Mouse (Mus musculus): ENCODE measurements around the gene Mtif3. TPM values are rescaled to one million over a fixed set of nuclear protein-coding genes. Genes with fewer than 3 reads are reported as not detected.
A peak's percentile ranks its signal among the peaks of the same experiment; 100 is the strongest.

Gene Mtif3
- polyA plus RNA-seq, 1 experiment from 2014 or later: 27.1 TPM

- Histone ChIP-seq H3K27me3 (replicated peaks; ENCODE audit: control insufficient read depth, insufficient read depth, low read length) (0 out of 2 replicates have a peak, but pooled peaks cover 4% of the 10 kb centered on the region), H3K36me3 (ENCODE audit: control insufficient read depth, insufficient read depth, low read length) (no peaks in the 10 kb centered on the region), H3K9ac (ENCODE audit: low read length) (no peak overlapping the region), H3K4me1 (ENCODE audit: control insufficient read depth, insufficient read depth, low read length) (peaks cover 5% of the 10 kb centered on the region; the same call in 1 of the 2 replicates), H3K4me2 (ENCODE audit: low read length) (no peak overlapping the region), H3K9me3 (replicated peaks; ENCODE audit: control insufficient read depth, low read length) (no peaks in the 10 kb centered on the region), H3K4me3 (ENCODE audit: low read depth, low read length) (no peak overlapping the region), H3K27ac (ENCODE audit: low read depth, low read length) (no peak overlapping the region)
- 80% methylated on average over 10 of the region's 10 CpGs for WGBS
- ATAC-seq: peak; percentile 13; the same call in 1 of the 2 replicates
- peak; percentile 59 for DNase-seq (ENCODE audit: low spot score)
Observed at GRCm38 (mm10) chr5:146987588-146987987, 24.0 kb upstream of the Mtif3 start.

- Histone ChIP-seq H3K4me2 (ENCODE audit: low read length) (peak overlapping the region; percentile 31), H3K9ac (ENCODE audit: low read length) (no peak overlapping the region), H3K27ac (ENCODE audit: low read depth, low read length) (peak overlapping the region; percentile 59), H3K9me3 (replicated peaks; ENCODE audit: control insufficient read depth, low read length) (no peaks in the 10 kb centered on the region), H3K27me3 (replicated peaks; ENCODE audit: control insufficient read depth, insufficient read depth, low read length) (0 out of 2 replicates have a peak, but pooled peaks cover 6% of the 10 kb centered on the region), H3K4me1 (ENCODE audit: control insufficient read depth, insufficient read depth, low read length) (peaks cover 5% of the 10 kb centered on the region; the same call in 1 of the 2 replicates), H3K4me3 (ENCODE audit: low read depth, low read length) (no peak overlapping the region), H3K36me3 (ENCODE audit: control insufficient read depth, insufficient read depth, low read length) (no peaks in the 10 kb centered on the region)
- peak; percentile 67 for ATAC-seq
- DNase-seq (ENCODE audit: low spot score): peak; percentile 79
- 18% methylated on average over 21 of the region's 21 CpGs for WGBS
Observed at GRCm38 (mm10) chr5:146985725-146986433, 22.3 kb upstream of the Mtif3 start.

GRCm38 (mm10) chr5:146983216-146983615 lies 19.6 kb upstream of the Mtif3 start:
- WGBS: 7% methylated on average over 8 of the region's 8 CpGs
- Histone ChIP-seq H3K4me3 (ENCODE audit: low read depth, low read length) (no peak overlapping the region), H3K4me2 (ENCODE audit: low read length) (no peak overlapping the region), H3K36me3 (ENCODE audit: control insufficient read depth, insufficient read depth, low read length) (no peaks in the 10 kb centered on the region), H3K4me1 (ENCODE audit: control insufficient read depth, insufficient read depth, low read length) (peaks cover 5% of the 10 kb centered on the region; the same call in 1 of the 2 replicates), H3K27me3 (replicated peaks; ENCODE audit: control insufficient read depth, insufficient read depth, low read length) (0 out of 2 replicates have a peak, but pooled peaks cover 6% of the 10 kb centered on the region), H3K27ac (ENCODE audit: low read depth, low read length) (no peak overlapping the region), H3K9me3 (replicated peaks; ENCODE audit: control insufficient read depth, low read length) (no peaks in the 10 kb centered on the region), H3K9ac (ENCODE audit: low read length) (no peak overlapping the region)
- peak; percentile 74 for DNase-seq (ENCODE audit: low spot score)
- ATAC-seq: 0 out of 2 replicates have a peak, but pooled peaks have one; percentile 16

DNA sequence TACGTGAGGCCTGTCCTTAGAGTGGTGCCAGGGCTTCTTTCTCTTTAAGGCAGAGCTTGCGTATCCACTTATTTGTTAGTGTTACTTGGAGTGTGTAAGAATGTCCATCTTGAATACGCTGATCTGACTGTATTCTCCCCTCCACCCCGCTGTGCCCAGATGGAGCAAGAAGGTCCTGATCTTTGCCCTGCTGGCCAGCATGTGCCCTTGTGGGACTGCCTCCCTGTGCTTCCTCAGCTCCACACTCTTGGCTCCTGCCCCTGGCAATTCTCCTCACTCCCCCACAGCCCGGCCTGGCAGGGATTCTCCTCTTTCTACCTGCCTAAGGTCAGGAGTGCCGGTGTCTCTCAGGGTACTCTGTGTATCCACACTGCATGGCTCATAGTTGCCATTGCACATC lies 17.8 kb upstream of the Mtif3 start:
- Histone ChIP-seq H3K4me3 (ENCODE audit: low read depth, low read length) (no peak overlapping the region), H3K27ac (ENCODE audit: low read depth, low read length) (no peak overlapping the region), H3K4me1 (ENCODE audit: control insufficient read depth, insufficient read depth, low read length) (peaks cover 2% of the 10 kb centered on the region; the same call in 1 of the 2 replicates), H3K27me3 (replicated peaks; ENCODE audit: control insufficient read depth, insufficient read depth, low read length) (0 out of 2 replicates have a peak, but pooled peaks cover 6% of the 10 kb centered on the region), H3K4me2 (ENCODE audit: low read length) (no peak overlapping the region), H3K36me3 (ENCODE audit: control insufficient read depth, insufficient read depth, low read length) (no peaks in the 10 kb centered on the region), H3K9me3 (replicated peaks; ENCODE audit: control insufficient read depth, low read length) (no peaks in the 10 kb centered on the region), H3K9ac (ENCODE audit: low read length) (no peak overlapping the region)
- DNase-seq (ENCODE audit: low spot score): no peak
- 83% methylated on average over 6 of the region's 6 CpGs for WGBS
- ATAC-seq: no peak

DNA sequence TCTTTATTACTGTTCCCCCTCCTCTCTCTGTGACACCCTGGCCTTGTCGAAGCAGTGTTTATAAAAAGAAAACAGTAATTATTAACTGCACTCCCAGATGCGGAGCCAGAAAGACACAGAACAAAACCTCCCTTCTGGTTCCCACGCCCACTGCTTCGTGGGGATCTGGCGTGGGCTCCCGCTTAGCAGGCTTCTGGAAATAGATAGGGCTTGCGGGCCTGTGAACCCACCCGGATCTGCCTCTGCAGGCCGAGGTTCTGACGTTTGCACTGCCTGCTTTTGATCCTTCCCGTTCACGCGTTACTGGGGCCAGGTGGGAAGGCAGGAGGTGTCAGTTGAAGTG lies 11.2 kb upstream of the Mtif3 start:
- Histone ChIP-seq H3K9ac (ENCODE audit: low read length) (no peak overlapping the region), H3K27me3 (replicated peaks; ENCODE audit: control insufficient read depth, insufficient read depth, low read length) (peaks cover 4% of the 10 kb centered on the region; the same call in 1 of the 2 replicates), H3K9me3 (replicated peaks; ENCODE audit: control insufficient read depth, low read length) (no peaks in the 10 kb centered on the region), H3K27ac (ENCODE audit: low read depth, low read length) (no peak overlapping the region), H3K4me1 (ENCODE audit: control insufficient read depth, insufficient read depth, low read length) (no peaks in the 10 kb centered on the region), H3K36me3 (ENCODE audit: control insufficient read depth, insufficient read depth, low read length) (no peaks in the 10 kb centered on the region), H3K4me2 (ENCODE audit: low read length) (no peak overlapping the region), H3K4me3 (ENCODE audit: low read depth, low read length) (no peak overlapping the region)
- 70% methylated on average over 13 of the region's 13 CpGs for WGBS
- DNase-seq (ENCODE audit: low spot score) (no peak), ATAC-seq (no peak)

DNA sequence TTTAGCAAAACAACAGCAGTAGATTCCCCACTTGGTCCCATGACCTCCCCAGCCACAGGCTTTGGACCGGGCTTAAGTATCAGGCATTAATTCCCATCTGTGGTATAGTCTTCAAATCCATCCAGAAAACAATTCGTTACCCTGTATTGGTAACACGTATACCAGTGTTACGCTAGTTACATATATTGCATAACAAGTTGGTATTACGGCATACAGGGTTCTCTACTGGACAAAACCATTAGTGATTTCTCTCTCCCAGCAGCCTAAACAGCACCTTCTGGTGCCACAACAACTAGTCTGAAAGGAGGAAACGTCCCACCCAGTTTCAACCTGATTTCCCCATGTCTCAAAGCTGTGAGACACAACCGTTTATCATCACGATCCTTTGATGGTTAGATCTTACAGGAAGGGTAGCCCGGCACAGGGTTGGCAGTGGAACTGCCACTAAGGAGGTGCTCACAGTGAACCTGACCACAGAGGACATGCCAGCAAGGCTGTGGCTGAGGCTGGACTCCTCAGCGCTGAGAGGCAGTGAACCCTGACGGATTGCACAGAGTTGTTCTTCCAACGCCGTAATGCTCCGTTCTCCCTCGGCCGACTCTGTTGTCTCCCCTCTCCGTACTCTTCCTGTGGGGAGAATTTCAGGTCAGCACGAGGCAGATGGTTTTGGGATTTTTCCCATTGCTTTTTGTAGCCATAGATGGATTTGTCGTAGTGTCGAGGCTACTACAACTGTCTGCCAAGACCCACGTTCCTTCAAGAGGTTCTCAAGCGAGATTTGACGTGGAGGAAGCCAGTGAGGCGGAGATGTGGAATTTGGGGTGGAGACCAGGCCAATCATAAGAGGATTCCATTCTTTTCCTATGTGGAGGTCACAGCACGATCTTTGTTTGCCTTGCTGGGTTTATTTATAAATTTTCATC lies 10.5 kb upstream of the Mtif3 start:
- H3K9ac ChIP-seq (ENCODE audit: low read length): no peak overlapping the region
- no peak overlapping the region for H3K27ac ChIP-seq (ENCODE audit: low read depth, low read length)
- DNase-seq (ENCODE audit: low spot score) (no peak), ATAC-seq (no peak)
- peaks cover 4% of the 10 kb centered on the region; the same call in 1 of the 2 replicates for H3K27me3 ChIP-seq (replicated peaks; ENCODE audit: control insufficient read depth, insufficient read depth, low read length)
- no peaks in the 10 kb centered on the region for H3K9me3 ChIP-seq (replicated peaks; ENCODE audit: control insufficient read depth, low read length)
- no peak overlapping the region for H3K4me3 ChIP-seq (ENCODE audit: low read depth, low read length)
- H3K4me1 ChIP-seq (ENCODE audit: control insufficient read depth, insufficient read depth, low read length): 0 out of 2 replicates have a peak, but pooled peaks cover 3% of the 10 kb centered on the region
- no peak overlapping the region for H3K4me2 ChIP-seq (ENCODE audit: low read length)
- 86% methylated on average over 25 of the region's 25 CpGs for WGBS
- no peaks in the 10 kb centered on the region for H3K36me3 ChIP-seq (ENCODE audit: control insufficient read depth, insufficient read depth, low read length)

GRCm38 (mm10) chr5:146973353-146973752 lies 9.8 kb upstream of the Mtif3 start:
- no peak overlapping the region for H3K4me3 ChIP-seq (ENCODE audit: low read depth, low read length)
- peaks cover 4% of the 10 kb centered on the region; the same call in 1 of the 2 replicates for H3K27me3 ChIP-seq (replicated peaks; ENCODE audit: control insufficient read depth, insufficient read depth, low read length)
- H3K9ac ChIP-seq (ENCODE audit: low read length): no peak overlapping the region
- no peak overlapping the region for H3K4me2 ChIP-seq (ENCODE audit: low read length)
- H3K9me3 ChIP-seq (replicated peaks; ENCODE audit: control insufficient read depth, low read length): no peaks in the 10 kb centered on the region
- no peak overlapping the region for H3K27ac ChIP-seq (ENCODE audit: low read depth, low read length)
- H3K36me3 ChIP-seq (ENCODE audit: control insufficient read depth, insufficient read depth, low read length): no peaks in the 10 kb centered on the region
- no peak for ATAC-seq
- WGBS: 93% methylated on average over 9 of the region's 9 CpGs
- DNase-seq (ENCODE audit: low spot score): no peak
- H3K4me1 ChIP-seq (ENCODE audit: control insufficient read depth, insufficient read depth, low read length): 0 out of 2 replicates have a peak, but pooled peaks cover 5% of the 10 kb centered on the region

DNA sequence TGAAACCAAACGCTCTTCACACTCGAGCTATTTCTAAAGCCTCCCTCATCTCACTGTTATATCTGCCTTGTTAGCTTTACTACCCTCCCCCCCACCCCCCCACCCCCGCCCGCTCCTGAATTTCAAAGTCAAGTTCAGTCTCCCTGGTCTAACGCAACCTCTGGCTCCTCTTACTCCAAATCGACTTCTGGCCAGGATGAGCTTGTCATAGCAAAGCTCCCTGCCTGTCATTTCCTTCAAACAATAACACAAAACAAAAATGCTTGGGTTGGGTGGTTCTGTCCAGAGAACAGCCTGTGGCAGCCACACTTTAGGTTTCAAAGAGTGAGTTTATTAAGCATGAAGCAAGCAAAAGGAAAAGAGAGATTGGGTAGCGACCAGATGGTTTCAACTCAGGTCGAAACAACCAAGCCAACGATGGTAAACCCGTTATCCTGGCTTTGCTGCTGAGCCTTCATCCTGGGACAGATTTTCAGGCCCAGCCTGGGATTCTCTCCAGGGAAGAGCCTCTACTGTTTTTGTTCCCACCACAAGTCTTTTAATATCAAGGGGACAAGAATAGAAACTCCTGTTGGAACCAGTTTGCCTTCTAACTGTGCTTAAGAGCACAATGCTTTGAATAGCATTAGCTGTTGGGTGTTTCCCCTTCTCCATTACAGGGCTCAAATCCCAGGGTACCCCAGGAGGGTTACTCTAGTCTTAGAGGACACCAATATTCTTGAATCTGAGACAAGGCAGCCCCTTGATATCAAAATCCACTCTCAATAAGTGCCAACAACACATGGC lies 8.4 kb upstream of the Mtif3 start:
- no peak for ATAC-seq
- no peak overlapping the region for H3K4me3 ChIP-seq (ENCODE audit: low read depth, low read length)
- 78% methylated on average over 10 of the region's 10 CpGs for WGBS

More for the DNA sequence above, 8.4 kb upstream of the Mtif3 start:
- Histone ChIP-seq H3K9ac (ENCODE audit: low read length) (no peak overlapping the region), H3K36me3 (ENCODE audit: control insufficient read depth, insufficient read depth, low read length) (no peaks in the 10 kb centered on the region), H3K4me1 (ENCODE audit: control insufficient read depth, insufficient read depth, low read length) (0 out of 2 replicates have a peak, but pooled peaks cover 5% of the 10 kb centered on the region), H3K27ac (ENCODE audit: low read depth, low read length) (no peak overlapping the region), H3K9me3 (replicated peaks; ENCODE audit: control insufficient read depth, low read length) (no peaks in the 10 kb centered on the region), H3K4me2 (ENCODE audit: low read length) (no peak overlapping the region), H3K27me3 (replicated peaks; ENCODE audit: control insufficient read depth, insufficient read depth, low read length) (peaks cover 4% of the 10 kb centered on the region; the same call in 1 of the 2 replicates)
- DNase-seq (ENCODE audit: low spot score): no peak
